Mouse (Mus musculus): ENCODE measurements around the gene Gm17428. TPM values are rescaled to one million over a fixed set of nuclear protein-coding genes. Genes with fewer than 3 reads are reported as not detected.
"Not testable (repeated sequence)": the region's sequence is repeated elsewhere in the genome, so short reads cannot be mapped to it uniquely, and the experiment has no call there.

Gene Gm17428
- polyA plus RNA-seq, 1 experiment = not detected

GRCm38 (mm10) chr14:54951587-54951986 is 25.1 kb upstream of the Gm17428 start:
- DNase-seq (ENCODE audit: low read depth) = no peak

GRCm38 (mm10) chr14:54953664-54954206 is 23.0 kb upstream of the Gm17428 start:
- DNase-seq (ENCODE audit: low read depth) = no peak

GRCm38 (mm10) chr14:54954474-54954873 is 22.3 kb upstream of the Gm17428 start:
- DNase-seq (ENCODE audit: low read depth) = no peak

- DNase-seq (ENCODE audit: low read depth) = no peak
Measured at GRCm38 (mm10) chr14:54955481-54955880, 21.3 kb upstream of the Gm17428 start.

- DNase-seq (ENCODE audit: low read depth) = no peak
Measured at GRCm38 (mm10) chr14:54956533-54956932, 20.2 kb upstream of the Gm17428 start.

GRCm38 (mm10) chr14:54958503-54958902 is 18.2 kb upstream of the Gm17428 start:
- no peak for DNase-seq (ENCODE audit: low read depth)

- no peak for DNase-seq (ENCODE audit: low read depth)
Measured at GRCm38 (mm10) chr14:54959197-54959596, 17.5 kb upstream of the Gm17428 start.

GRCm38 (mm10) chr14:54959853-54960613 is 16.7 kb upstream of the Gm17428 start:
- not testable (repeated sequence) for DNase-seq (ENCODE audit: low read depth)

GRCm38 (mm10) chr14:54960769-54961168 is 16.0 kb upstream of the Gm17428 start:
- no peak for DNase-seq (ENCODE audit: low read depth)

- no peak for DNase-seq (ENCODE audit: low read depth)
Measured at GRCm38 (mm10) chr14:54961487-54961886, 15.2 kb upstream of the Gm17428 start.

GRCm38 (mm10) chr14:54962714-54963113 is 14.0 kb upstream of the Gm17428 start:
- DNase-seq (ENCODE audit: low read depth) = no peak

- no peak for DNase-seq (ENCODE audit: low read depth)
Measured at GRCm38 (mm10) chr14:54963727-54964126, 13.0 kb upstream of the Gm17428 start.

GRCm38 (mm10) chr14:54965044-54965443 is 11.7 kb upstream of the Gm17428 start:
- DNase-seq (ENCODE audit: low read depth) = no peak

GRCm38 (mm10) chr14:54965631-54966030 is 11.1 kb upstream of the Gm17428 start:
- no peak for DNase-seq (ENCODE audit: low read depth)

- no peak for DNase-seq (ENCODE audit: low read depth)
Measured at GRCm38 (mm10) chr14:54966320-54966977, 10.3 kb upstream of the Gm17428 start, which contains the start of gene Myh6. Gene Myh6, minus strand, starts transcription at chr14:54966927.

- DNase-seq (ENCODE audit: low read depth) = no peak
Measured at GRCm38 (mm10) chr14:54967874-54968273, 8.9 kb upstream of the Gm17428 start.

GRCm38 (mm10) chr14:54968344-54968743 is 8.4 kb upstream of the Gm17428 start:
- DNase-seq (ENCODE audit: low read depth) = no peak

- not testable (repeated sequence) for DNase-seq (ENCODE audit: low read depth)
Measured at GRCm38 (mm10) chr14:54972786-54973185, 3.9 kb upstream of the Gm17428 start.

- DNase-seq (ENCODE audit: low read depth) = no peak
Measured at GRCm38 (mm10) chr14:54974068-54974791, 2.5 kb upstream of the Gm17428 start.

GRCm38 (mm10) chr14:54978664-54979063 is 1.9 kb downstream of the Gm17428 start:
- no peak for DNase-seq (ENCODE audit: low read depth)

GRCm38 (mm10) chr14:54981934-54982333 is 5.2 kb downstream of the Gm17428 start:
- DNase-seq (ENCODE audit: low read depth) = no peak

GRCm38 (mm10) chr14:54988350-54988874 is 11.7 kb downstream of the Gm17428 start:
- DNase-seq (ENCODE audit: low read depth) = not testable (repeated sequence)
